Comparison of ENCODE assay signal across 18 mouse cellular contexts in the genomic region with DNA sequence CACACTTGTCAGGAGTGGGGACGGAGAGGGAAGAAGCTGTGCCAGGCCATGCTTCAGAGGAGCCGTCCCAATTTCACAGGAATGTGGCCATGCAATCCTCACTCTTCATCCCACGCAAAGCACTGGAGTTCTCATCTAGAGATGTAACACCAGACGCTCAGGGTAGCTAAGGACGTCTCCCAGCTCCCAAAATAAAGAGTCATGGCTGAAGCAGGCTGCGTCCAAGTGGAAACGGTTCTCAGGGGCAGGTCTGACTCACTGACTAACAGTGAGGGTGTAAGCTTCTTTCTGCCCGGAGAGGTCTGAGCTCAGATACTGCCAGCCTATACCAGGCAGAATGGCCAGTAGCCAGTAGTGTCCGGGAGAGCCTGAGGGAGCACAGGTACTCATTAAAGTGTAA.
DNase-seq lines count a peak whose midpoint lies in the region; TF ChIP-seq lines count a peak whose summit lies in the region.
"Had no signal": no experiment of that assay in that cellular context is flagged by ENCODE, and none has a peak within 500 bp of the region (broad histone marks: within the 10 kb centered on the region; RNA-seq: fewer than 3 reads in every experiment).

No protein-coding gene starts in this region.

- no peak overlapping the region for H3K27ac ChIP-seq in kidney, adult 2 months (ENCODE audit: insufficient read depth, low read depth, low read length)
- peak overlapping the region; percentile 67 for H3K27ac ChIP-seq in left cerebral cortex, adult 2 months
- H3K27ac ChIP-seq: embryonic facial prominence, embryonic 15.5 days; hindbrain, embryonic 10.5 days; hindbrain, postnatal 0 days had no signal

- 0 out of 2 replicates have a peak, but pooled peaks cover 1% of the 10 kb centered on the region for H3K36me3 ChIP-seq in kidney, adult 2 months (ENCODE audit: control insufficient read depth, insufficient read depth, low read length)
- H3K36me3 ChIP-seq: embryonic facial prominence, embryonic 15.5 days; hindbrain, embryonic 10.5 days had no signal

- peak; percentile 34 for DNase-seq in cerebellum, adult 9-11 months
- no peak for DNase-seq in cerebellum, postnatal 4 days (ENCODE audit: low spot score in 2 of 2)
- peak; percentile 38 for DNase-seq in kidney, adult 2 months
- no peak for DNase-seq in kidney, adult 11 months
- DNase-seq in left cerebral cortex, adult 2 months (ENCODE audit: extremely low spot score in 1 of 2, low spot score in 2 of 2): peak in 1 of 2 experiments; percentile 22
- DNase-seq in left cerebral cortex, postnatal 4 days: no peak
- DNase-seq in telencephalon, adult 2 months (ENCODE audit: low read depth, low spot score): peak; percentile 79
- DNase-seq: adrenal gland, postnatal 25 days; cerebellum, adult 11-12 months; embryo, embryonic 11 days; gastrocnemius, postnatal 36 days; kidney, postnatal 10 days; liver; retina, postnatal 1 day; thymus, postnatal 25 days had no signal

- 0 out of 2 replicates have a peak, but pooled peaks cover 3% of the 10 kb centered on the region for H3K4me1 ChIP-seq in kidney, adult 2 months (ENCODE audit: control insufficient read depth, insufficient read depth, low read length)

- intact Hi-C loops in left cerebral cortex, adult 2 months (cut with DNase I): loop anchor here (2.0 kb wide), 2 partner anchors 16 to 142 kb away; no protein-coding TSS in a partner anchor
- intact Hi-C loops in left cerebral cortex, postnatal 4 days (cut with DNase I): no loop called here

- no peaks in the 10 kb centered on the region for H3K27me3 ChIP-seq in kidney, adult 2 months (replicated peaks; ENCODE audit: control insufficient read depth, insufficient read depth, low read length)
- H3K27me3 ChIP-seq: embryonic facial prominence, embryonic 15.5 days had no signal

- WGBS in kidney, adult 2 months: 48% methylated on average over 9 of the region's 9 CpGs

- TF ChIP-seq CTCF in kidney, adult 2 months (conservative IDR thresholded peaks at IDR 0.05; ENCODE audit: insufficient read depth, insufficient read length, low read depth, low read length): no peak
- no peak for TF ChIP-seq CTCF in left cerebral cortex, adult 2 months (IDR thresholded peaks at IDR 0.05)

- no peak overlapping the region for H3K4me3 ChIP-seq in kidney, adult 2 months (ENCODE audit: insufficient read depth, low read depth, low read length)
- no peak overlapping the region for H3K4me3 ChIP-seq in left cerebral cortex, adult 2 months
- H3K4me3 ChIP-seq: embryonic facial prominence, embryonic 15.5 days; hindbrain, embryonic 10.5 days had no signal

- TF ChIP-seq POLR2A in kidney, adult 2 months (IDR thresholded peaks at IDR 0.05; ENCODE audit: low read depth, low read length): no peak

Comparison
In these comparisons a context has a peak if more than half of its experiments do, and no peak if none do; other contexts are left out.
1. DNase-seq: peak in cerebellum, adult 9-11 months (single experiment), kidney, adult 2 months (single experiment) and telencephalon, adult 2 months (single experiment); none in cerebellum, postnatal 4 days (0 of 2), kidney, adult 11 months (single experiment) and left cerebral cortex, postnatal 4 days (single experiment).